Mouse (Mus musculus): ENCODE measurements around the gene Notch4. TPM values are rescaled to one million over a fixed set of nuclear protein-coding genes. Genes with fewer than 3 reads are reported as not detected.

Gene Notch4
- total RNA-seq, 2 experiments from 2014 or later = 29.2 to 39.3 TPM

- DNase-seq = no peak
Observed at GRCm38 (mm10) chr17:34597566-34598095, 33.6 kb downstream of the Notch4 start, which contains the start of gene Ager. TSS of gene Ager (plus strand) at chr17:34597862.

GRCm38 (mm10) chr17:34599891-34600290 is 35.8 kb downstream of the Notch4 start:
- no peak for DNase-seq

- DNase-seq = no peak
Observed at GRCm38 (mm10) chr17:34601796-34602195, 37.7 kb downstream of the Notch4 start.

GRCm38 (mm10) chr17:34603375-34604060 is 39.5 kb downstream of the Notch4 start, which contains the start of gene Rnf5:
TSS of gene Rnf5 (minus strand) at chr17:34603690.
- peak; percentile 100 for DNase-seq

GRCm38 (mm10) chr17:34604061-34604508 is 40.0 kb downstream of the Notch4 start, which contains the start of gene Agpat1:
TSS of gene Agpat1 (plus strand) at chr17:34604262.
- peak; percentile 99 for DNase-seq

- no peak for DNase-seq
Observed at GRCm38 (mm10) chr17:34604511-34605237, 40.6 kb downstream of the Notch4 start.

GRCm38 (mm10) chr17:34605609-34606008 is 41.5 kb downstream of the Notch4 start:
- DNase-seq = peak; percentile 98

GRCm38 (mm10) chr17:34606186-34607039 is 42.3 kb downstream of the Notch4 start:
- peak; percentile 42 for DNase-seq

GRCm38 (mm10) chr17:34607997-34608396 is 43.9 kb downstream of the Notch4 start:
- DNase-seq = no peak

GRCm38 (mm10) chr17:34611050-34611449 is 47.0 kb downstream of the Notch4 start:
- no peak for DNase-seq

GRCm38 (mm10) chr17:34613054-34613645 is 49.1 kb downstream of the Notch4 start:
- no peak for DNase-seq

GRCm38 (mm10) chr17:34613830-34614229 is 49.8 kb downstream of the Notch4 start:
- DNase-seq = no peak

GRCm38 (mm10) chr17:34615871-34616270 is 51.8 kb downstream of the Notch4 start, which contains the start of gene Egfl8:
TSS of gene Egfl8 (minus strand) at chr17:34615971.
- no peak for DNase-seq

GRCm38 (mm10) chr17:34618999-34619398 is 54.9 kb downstream of the Notch4 start:
- peak; percentile 74 for DNase-seq

- no peak for DNase-seq
Observed at GRCm38 (mm10) chr17:34621006-34621405, 56.9 kb downstream of the Notch4 start.

- DNase-seq = no peak
Observed at GRCm38 (mm10) chr17:34623161-34623560, 59.1 kb downstream of the Notch4 start.

GRCm38 (mm10) chr17:34624981-34625380 is 60.9 kb downstream of the Notch4 start:
- no peak for DNase-seq

GRCm38 (mm10) chr17:34626062-34626772 is 62.1 kb downstream of the Notch4 start:
- DNase-seq = no peak

GRCm38 (mm10) chr17:34626773-34627092 is 62.7 kb downstream of the Notch4 start:
- DNase-seq = peak; percentile 47

- peak; percentile 90 for DNase-seq
Observed at GRCm38 (mm10) chr17:34627093-34627942, 63.2 kb downstream of the Notch4 start.

Measured in heart, postnatal 4 days (tissue).